Mouse (Mus musculus): Measurements from ENCODE around the gene Galntl6. TPM values are rescaled to one million over a fixed set of nuclear protein-coding genes. Genes with fewer than 3 reads are reported as not detected.

Galntl6 gene
- polyA plus RNA-seq, 1 experiment from 2014 or later, result 10.3 TPM

- 77% methylated on average over 4 of the region's 4 CpGs for WGBS
Measured at GRCm38 (mm10) chr8:57805094-57805493, 1107.3 kb downstream of the Galntl6 start.

GRCm38 (mm10) chr8:57803821-57804220 is 1108.6 kb downstream of the Galntl6 start:
- H3K4me3 ChIP-seq, result no peak overlapping the region
- no peaks in the 10 kb centered on the region for H3K9me3 ChIP-seq
- H3K36me3 ChIP-seq, result no peaks in the 10 kb centered on the region
- H3K27ac ChIP-seq (replicated peaks), result no peak overlapping the region
- no peak for ATAC-seq (ENCODE audit: low read depth)
- H3K4me1 ChIP-seq (replicated peaks), result peaks cover 9% of the 10 kb centered on the region
- 92% methylated on average over 8 of the region's 8 CpGs for WGBS
- H3K9ac ChIP-seq, result no peak overlapping the region
- no peaks in the 10 kb centered on the region for H3K27me3 ChIP-seq
- no peak overlapping the region for H3K4me2 ChIP-seq

More at GRCm38 (mm10) chr8:57805094-57805493, 1107.3 kb downstream of the Galntl6 start:
- ATAC-seq (ENCODE audit: low read depth), result no peak
- Histone ChIP-seq H3K9ac (no peak overlapping the region), H3K4me1 (replicated peaks) (peaks cover 2% of the 10 kb centered on the region; the same call in 1 of the 2 replicates), H3K4me3 (no peak overlapping the region), H3K4me2 (no peak overlapping the region), H3K36me3 (no peaks in the 10 kb centered on the region), H3K27me3 (no peaks in the 10 kb centered on the region), H3K27ac (replicated peaks) (no peak overlapping the region), H3K9me3 (no peaks in the 10 kb centered on the region)

GRCm38 (mm10) chr8:57801197-57801596 is 1111.2 kb downstream of the Galntl6 start:
- Histone ChIP-seq H3K9ac (no peak overlapping the region), H3K4me3 (no peak overlapping the region), H3K27me3 (no peaks in the 10 kb centered on the region), H3K4me1 (replicated peaks) (peaks cover 9% of the 10 kb centered on the region), H3K27ac (replicated peaks) (no peak overlapping the region), H3K36me3 (no peaks in the 10 kb centered on the region), H3K4me2 (no peak overlapping the region), H3K9me3 (no peaks in the 10 kb centered on the region)
- ATAC-seq (ENCODE audit: low read depth), result no peak
- WGBS, result 89% methylated on average over 4 of the region's 4 CpGs

- WGBS, result 25% methylated on average over 4 of the region's 4 CpGs
- Histone ChIP-seq H3K4me3 (peak overlapping the region; percentile 24), H3K9ac (peak overlapping the region; percentile 32; the same call in 1 of the 2 replicates), H3K27ac (replicated peaks) (peak overlapping the region; percentile 43; the same call in 1 of the 2 replicates), H3K36me3 (no peaks in the 10 kb centered on the region), H3K9me3 (no peaks in the 10 kb centered on the region), H3K4me2 (peak overlapping the region; percentile 49), H3K27me3 (no peaks in the 10 kb centered on the region), H3K4me1 (replicated peaks) (peaks cover 9% of the 10 kb centered on the region)
- ATAC-seq (ENCODE audit: low read depth), result peak; percentile 91
Measured at GRCm38 (mm10) chr8:57800327-57800726, 1112.1 kb downstream of the Galntl6 start.

- Histone ChIP-seq H3K27ac (replicated peaks) (peak overlapping the region; percentile 43), H3K4me3 (peak overlapping the region; percentile 24), H3K9ac (peak overlapping the region; percentile 32), H3K36me3 (no peaks in the 10 kb centered on the region), H3K4me2 (peak overlapping the region; percentile 49), H3K9me3 (no peaks in the 10 kb centered on the region), H3K27me3 (no peaks in the 10 kb centered on the region), H3K4me1 (replicated peaks) (peaks cover 14% of the 10 kb centered on the region)
- WGBS, result 11% methylated on average over 12 of the region's 12 CpGs
- ATAC-seq (ENCODE audit: low read depth), result peak; percentile 85
Measured at GRCm38 (mm10) chr8:57799797-57800204, 1112.6 kb downstream of the Galntl6 start.

GRCm38 (mm10) chr8:57793455-57793854 is 1119.0 kb downstream of the Galntl6 start:
- H3K9me3 ChIP-seq, result no peaks in the 10 kb centered on the region
- no peaks in the 10 kb centered on the region for H3K36me3 ChIP-seq
- no peaks in the 10 kb centered on the region for H3K27me3 ChIP-seq
- WGBS, result 27% methylated on average over 4 of the region's 4 CpGs
- no peak overlapping the region for H3K4me2 ChIP-seq
- peaks cover 10% of the 10 kb centered on the region; the same call in 1 of the 2 replicates for H3K4me1 ChIP-seq (replicated peaks)
- no peak overlapping the region for H3K27ac ChIP-seq (replicated peaks)
- H3K4me3 ChIP-seq, result no peak overlapping the region
- no peak overlapping the region for H3K9ac ChIP-seq
- no peak for ATAC-seq (ENCODE audit: low read depth)

GRCm38 (mm10) chr8:57792246-57792645 is 1120.2 kb downstream of the Galntl6 start:
- Histone ChIP-seq H3K4me3 (no peak overlapping the region), H3K9ac (no peak overlapping the region), H3K27me3 (no peaks in the 10 kb centered on the region), H3K27ac (replicated peaks) (no peak overlapping the region), H3K36me3 (no peaks in the 10 kb centered on the region), H3K4me1 (replicated peaks) (peaks cover 10% of the 10 kb centered on the region; the same call in 1 of the 2 replicates), H3K4me2 (no peak overlapping the region), H3K9me3 (no peaks in the 10 kb centered on the region)
- ATAC-seq (ENCODE audit: low read depth), result no peak
- whole genome bisulfite sequencing, result 85% methylated on average over 7 of the region's 7 CpGs

- H3K9me3 ChIP-seq, result no peaks in the 10 kb centered on the region
- peak; percentile 66; the same call in 1 of the 2 replicates for ATAC-seq (ENCODE audit: low read depth)
Measured at GRCm38 (mm10) chr8:57791309-57791721, 1121.1 kb downstream of the Galntl6 start.

GRCm38 (mm10) chr8:57779551-57779950 is 1132.9 kb downstream of the Galntl6 start:
- H3K4me1 ChIP-seq (replicated peaks), result no peaks in the 10 kb centered on the region
- no peak overlapping the region for H3K9ac ChIP-seq
- H3K4me2 ChIP-seq, result no peak overlapping the region
- no peak for ATAC-seq (ENCODE audit: low read depth)
- no peak overlapping the region for H3K4me3 ChIP-seq
- WGBS, result 72% methylated on average over 7 of the region's 7 CpGs
- H3K36me3 ChIP-seq, result no peaks in the 10 kb centered on the region
- no peaks in the 10 kb centered on the region for H3K27me3 ChIP-seq
- H3K9me3 ChIP-seq, result no peaks in the 10 kb centered on the region
- no peak overlapping the region for H3K27ac ChIP-seq (replicated peaks)

More at GRCm38 (mm10) chr8:57791309-57791721, 1121.1 kb downstream of the Galntl6 start:
- H3K4me2 ChIP-seq, result no peak overlapping the region
- no peaks in the 10 kb centered on the region for H3K36me3 ChIP-seq
- H3K9ac ChIP-seq, result no peak overlapping the region
- H3K4me3 ChIP-seq, result no peak overlapping the region
- no peak overlapping the region for H3K27ac ChIP-seq (replicated peaks)
- H3K4me1 ChIP-seq (replicated peaks), result peaks cover 10% of the 10 kb centered on the region; the same call in 1 of the 2 replicates
- 25% methylated on average over 5 of the region's 5 CpGs for WGBS
- H3K27me3 ChIP-seq, result no peaks in the 10 kb centered on the region

GRCm38 (mm10) chr8:57777988-57778721 is 1134.3 kb downstream of the Galntl6 start:
- H3K4me3 ChIP-seq, result no peak overlapping the region
- no peak overlapping the region for H3K4me2 ChIP-seq
- WGBS, result 75% methylated on average over 7 of the region's 7 CpGs
- no peaks in the 10 kb centered on the region for H3K27me3 ChIP-seq
- H3K27ac ChIP-seq (replicated peaks), result no peak overlapping the region
- H3K4me1 ChIP-seq (replicated peaks), result no peaks in the 10 kb centered on the region
- H3K9ac ChIP-seq, result no peak overlapping the region
- ATAC-seq (ENCODE audit: low read depth), result no peak
- H3K36me3 ChIP-seq, result no peaks in the 10 kb centered on the region
- no peaks in the 10 kb centered on the region for H3K9me3 ChIP-seq

GRCm38 (mm10) chr8:57776723-57777122 is 1135.7 kb downstream of the Galntl6 start:
- WGBS, result 69% methylated on average over 7 of the region's 7 CpGs

GRCm38 (mm10) chr8:57772732-57773265 is 1139.6 kb downstream of the Galntl6 start:
- WGBS, result 27% methylated on average over 12 of the region's 12 CpGs
- Histone ChIP-seq H3K36me3 (no peaks in the 10 kb centered on the region), H3K9me3 (no peaks in the 10 kb centered on the region), H3K27ac (replicated peaks) (no peak overlapping the region), H3K27me3 (no peaks in the 10 kb centered on the region), H3K4me2 (no peak overlapping the region), H3K4me3 (no peak overlapping the region), H3K9ac (no peak overlapping the region), H3K4me1 (replicated peaks) (peaks cover 7% of the 10 kb centered on the region)
- peak; percentile 50; the same call in 1 of the 2 replicates for ATAC-seq (ENCODE audit: low read depth)

More at GRCm38 (mm10) chr8:57776723-57777122, 1135.7 kb downstream of the Galntl6 start:
- Histone ChIP-seq H3K27me3 (no peaks in the 10 kb centered on the region), H3K27ac (replicated peaks) (no peak overlapping the region), H3K4me3 (no peak overlapping the region), H3K9me3 (no peaks in the 10 kb centered on the region), H3K36me3 (no peaks in the 10 kb centered on the region), H3K4me2 (no peak overlapping the region), H3K9ac (no peak overlapping the region), H3K4me1 (replicated peaks) (peaks cover 7% of the 10 kb centered on the region)
- no peak for ATAC-seq (ENCODE audit: low read depth)
